Mouse (Mus musculus) embryo, embryonic 11.5 days (tissue): ENCODE measurements around the gene Sumo2.
"Not testable (repeated sequence)": the region's sequence is repeated elsewhere in the genome, so short reads cannot be mapped to it uniquely, and the experiment has no call there.

Source experiments
- DNase-seq: peaks from one replicate; pipeline ENCODE4 v3.0.0-alpha.2; 2012; ENCODE audit warnings: low read depth, low spot score

The Sumo2 gene

GRCm38 (mm10) chr11:115483726-115484125 is 52.4 kb downstream of the Sumo2 start:
- peak; percentile 67 for DNase-seq

DNA sequence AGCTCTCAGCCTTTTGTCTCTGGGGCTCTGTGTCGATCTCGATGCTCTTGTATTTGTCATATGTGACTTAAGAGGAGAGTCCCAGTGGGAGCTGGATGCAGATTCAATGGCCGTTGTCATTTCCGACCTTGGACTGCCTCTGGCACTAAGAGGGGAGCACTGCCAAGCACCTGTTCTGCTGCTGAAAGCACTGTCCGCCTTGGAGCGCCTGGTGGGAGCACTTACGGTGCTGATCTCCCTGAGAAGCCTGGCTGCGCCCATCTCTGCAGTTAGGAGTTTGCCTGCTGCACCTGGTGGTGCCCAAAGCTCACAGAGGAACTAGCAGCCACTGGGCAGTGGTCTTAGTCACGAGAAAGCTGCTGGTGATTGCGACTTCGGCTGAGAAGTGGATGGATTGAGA is 52.8 kb downstream of the Sumo2 start:
- DNase-seq, result no peak

GRCm38 (mm10) chr11:115481553-115482259 is 54.4 kb downstream of the Sumo2 start:
- DNase-seq, result no peak

GRCm38 (mm10) chr11:115478296-115478938 is 57.7 kb downstream of the Sumo2 start:
- no peak for DNase-seq

- not testable (repeated sequence) for DNase-seq
These were observed 58.7 kb downstream of the Sumo2 start for GRCm38 (mm10) chr11:115477388-115477787.

DNA sequence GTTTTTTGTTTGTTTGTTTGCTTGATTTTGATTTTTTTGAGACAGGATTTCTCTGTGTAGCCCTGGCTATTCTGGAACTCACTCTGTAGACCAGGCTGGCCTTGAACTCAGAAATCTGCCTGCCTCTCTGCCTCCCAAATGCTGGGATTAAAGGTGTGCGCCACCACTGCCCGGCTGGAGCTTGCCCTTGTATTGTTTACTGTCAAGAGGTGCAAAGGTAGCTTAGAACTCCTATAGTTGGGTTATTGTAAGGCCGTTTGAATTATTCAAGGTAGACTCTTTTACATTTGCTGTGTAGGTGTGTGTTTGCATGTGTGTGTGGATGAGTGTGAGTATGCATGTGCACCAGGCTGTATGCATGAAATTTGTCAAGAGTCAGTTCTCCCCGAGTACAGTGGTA is 59.4 kb downstream of the Sumo2 start:
- DNase-seq, result not testable (repeated sequence)

- DNase-seq, result no peak
These were observed 60.3 kb downstream of the Sumo2 start for GRCm38 (mm10) chr11:115475758-115476237.

GRCm38 (mm10) chr11:115475025-115475757 is 60.9 kb downstream of the Sumo2 start, which contains the start of gene Armc7:
Gene Armc7, plus strand, starts transcription at chr11:115475667.
- DNase-seq, result peak; percentile 92

DNA sequence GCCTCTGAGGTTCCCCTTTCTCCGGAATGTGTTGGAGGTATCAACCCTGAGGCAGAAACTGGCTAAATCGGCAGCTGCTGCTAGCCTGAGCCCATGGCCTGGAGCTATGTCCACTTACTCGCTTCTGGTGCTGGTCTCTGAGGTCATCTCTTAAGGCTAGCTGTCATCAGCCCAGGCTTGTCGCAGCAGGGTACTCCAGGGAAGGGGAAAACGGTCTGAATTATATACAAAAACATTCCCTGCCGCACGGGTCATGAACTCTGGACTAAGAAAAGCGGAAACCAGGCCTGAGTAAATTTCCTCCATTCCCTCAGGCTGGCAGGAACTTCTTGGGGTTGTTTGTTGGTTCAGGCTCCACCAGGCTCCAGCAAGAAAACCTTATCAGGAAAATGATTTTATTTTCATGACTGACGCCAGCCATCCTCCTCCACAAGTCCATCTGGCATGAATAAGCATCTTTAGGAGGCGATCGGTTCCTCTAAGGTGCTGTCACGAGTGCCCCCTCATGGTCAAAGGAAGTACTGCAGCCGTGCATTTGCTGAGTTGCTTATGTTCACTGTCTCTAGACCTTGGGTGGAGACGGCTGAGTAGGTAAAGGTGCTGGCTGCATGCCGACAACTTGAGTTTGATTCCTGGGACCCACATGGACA is 62.3 kb downstream of the Sumo2 start:
- DNase-seq, result peak; percentile 91
